Mouse (Mus musculus): ENCODE measurements around the gene Klhl25.

DNA sequence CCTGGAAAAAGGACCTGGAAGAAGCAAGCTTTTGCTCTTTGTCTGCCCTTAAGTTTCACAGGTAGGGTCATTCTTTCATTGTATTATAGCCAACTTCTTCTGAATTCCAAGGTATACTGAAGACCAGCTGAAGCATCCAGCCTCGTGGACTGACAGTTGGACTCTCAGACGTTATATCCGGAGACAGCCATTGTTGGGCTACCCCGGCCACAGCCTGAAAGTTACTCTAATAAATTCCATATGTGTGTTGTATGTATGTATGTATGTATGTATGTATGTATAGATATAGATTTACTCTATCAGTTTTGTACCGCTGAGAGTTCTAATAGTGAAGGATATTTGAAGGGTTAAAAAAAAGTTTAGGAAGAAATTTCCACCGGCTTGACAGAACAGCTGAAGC, 621 bp upstream of the Klhl25 start:
- TF ChIP-seq CTCF (IDR thresholded peaks at IDR 0.05; ENCODE audit: low read depth): no peak
- TF ChIP-seq EP300 (IDR thresholded peaks at IDR 0.05; ENCODE audit: low read depth): no peak
